Mouse (Mus musculus) stomach, embryonic 15.5 days (tissue): Measurements from ENCODE around the gene Rnf182. TPM values are rescaled to one million over a fixed set of nuclear protein-coding genes. Genes with fewer than 3 reads are reported as not detected.

Experiments
- ATAC-seq: fragments of 200-750 bp; cut with Nextera tagmentation; 2 replicates; pipeline ENCODE4 v1.8.0; 2017; ENCODE audit warnings: low read depth, moderate number of reproducible peaks, moderate TSS enrichment; ENCODE audit not compliant: insufficient read depth, low FRiP score
- H3K27ac ChIP-seq: fragments of 300-500 bp; sonication (generic); 2 replicates; pipeline ENCODE4 v1.5.1; 2015; ENCODE audit warnings: mild to moderate bottlenecking, inconsistent platforms
- H3K27me3 ChIP-seq: fragments of 300-500 bp; sonication (generic); replicated peaks from 2 replicates; pipeline ENCODE4 v1.6.1; 2015; ENCODE audit warnings: inconsistent platforms
- H3K36me3 ChIP-seq: fragments of 300-500 bp; sonication (generic); 2 replicates; pipeline ENCODE4 v1.6.1; 2015; ENCODE audit warnings: inconsistent platforms
- H3K4me1 ChIP-seq: fragments of 300-500 bp; sonication (generic); 2 replicates; pipeline ENCODE4 v1.6.1; 2015; ENCODE audit warnings: inconsistent platforms
- H3K4me2 ChIP-seq: fragments of 300-500 bp; sonication (generic); 2 replicates; pipeline ENCODE4 v1.6.1; 2015; ENCODE audit warnings: mild to moderate bottlenecking, inconsistent platforms
- H3K4me3 ChIP-seq: fragments of 300-500 bp; sonication (generic); replicated peaks from 2 replicates; pipeline ENCODE4 v1.5.1; 2015; ENCODE audit warnings: inconsistent platforms
- H3K9ac ChIP-seq: fragments of 300-500 bp; sonication (generic); 2 replicates; pipeline ENCODE4 v1.6.1; 2015; ENCODE audit warnings: inconsistent platforms
- H3K9me3 ChIP-seq: fragments of 300-500 bp; sonication (generic); 2 replicates; pipeline ENCODE4 v1.6.1; 2016; ENCODE audit warnings: inconsistent platforms
- WGBS: fragments of 180-500 bp; shearing (Covaris S2); methylation state at CpG from one replicate; pipeline ENCODE4 v1.1.7; 2015; 5-methylcytosine and 5-hydroxymethylcytosine counted together
- polyA plus RNA-seq: library from polyadenylated mRNA; unstranded; fragments of >200 nt; fragmentation: Nextera tagmentation; extraction: Ambion mirVana; gene quantifications from 2 replicates; pipeline ENCODE4 v1.2.1, GENCODE M21; 2015

Gene Rnf182
- polyA plus RNA-seq, 1 experiment from 2014 or later = 2.7 TPM

GRCm38 (mm10) chr13:43709529-43709928 is 94.0 kb downstream of the Rnf182 start:
- no peak overlapping the region for H3K9ac ChIP-seq
- no peaks in the 10 kb centered on the region for H3K4me1 ChIP-seq
- no peaks in the 10 kb centered on the region for H3K9me3 ChIP-seq
- no peaks in the 10 kb centered on the region for H3K36me3 ChIP-seq
- H3K27ac ChIP-seq = no peak overlapping the region
- ATAC-seq = no peak
- no peak overlapping the region for H3K4me3 ChIP-seq
- no peak overlapping the region for H3K4me2 ChIP-seq
- no peaks in the 10 kb centered on the region for H3K27me3 ChIP-seq
- 44% methylated on average over 3 of the region's 3 CpGs for WGBS

GRCm38 (mm10) chr13:43711708-43712314 is 96.3 kb downstream of the Rnf182 start:
- Histone ChIP-seq H3K27me3 (no peaks in the 10 kb centered on the region), H3K27ac (no peak overlapping the region)
- 68% methylated on average over 7 of the region's 7 CpGs for WGBS

GRCm38 (mm10) chr13:43714741-43715140 is 99.2 kb downstream of the Rnf182 start:
- Histone ChIP-seq H3K36me3 (no peaks in the 10 kb centered on the region), H3K9me3 (no peaks in the 10 kb centered on the region), H3K27ac (no peak overlapping the region), H3K27me3 (no peaks in the 10 kb centered on the region), H3K9ac (no peak overlapping the region), H3K4me1 (no peaks in the 10 kb centered on the region), H3K4me2 (no peak overlapping the region), H3K4me3 (no peak overlapping the region)
- WGBS = 65% methylated on average over 6 of the region's 6 CpGs
- ATAC-seq = no peak

More at GRCm38 (mm10) chr13:43711708-43712314, 96.3 kb downstream of the Rnf182 start:
- Histone ChIP-seq H3K4me2 (no peak overlapping the region), H3K9me3 (no peaks in the 10 kb centered on the region), H3K4me3 (no peak overlapping the region), H3K9ac (no peak overlapping the region), H3K36me3 (no peaks in the 10 kb centered on the region), H3K4me1 (no peaks in the 10 kb centered on the region)
- no peak for ATAC-seq

- H3K27me3 ChIP-seq = no peaks in the 10 kb centered on the region
- H3K27ac ChIP-seq = no peak overlapping the region
- H3K4me2 ChIP-seq = no peak overlapping the region
- no peaks in the 10 kb centered on the region for H3K9me3 ChIP-seq
- 84% methylated on average over 5 of the region's 5 CpGs for WGBS
- H3K4me3 ChIP-seq = no peak overlapping the region
- no peaks in the 10 kb centered on the region for H3K36me3 ChIP-seq
- H3K4me1 ChIP-seq = no peaks in the 10 kb centered on the region
- H3K9ac ChIP-seq = no peak overlapping the region
- no peak for ATAC-seq
These were observed 100.0 kb downstream of the Rnf182 start for GRCm38 (mm10) chr13:43715466-43715865.

GRCm38 (mm10) chr13:43716514-43717036 is 101.1 kb downstream of the Rnf182 start:
- no peaks in the 10 kb centered on the region for H3K27me3 ChIP-seq
- no peak overlapping the region for H3K4me2 ChIP-seq
- no peaks in the 10 kb centered on the region for H3K36me3 ChIP-seq
- H3K4me1 ChIP-seq = no peaks in the 10 kb centered on the region
- 64% methylated on average over 6 of the region's 6 CpGs for WGBS
- no peak overlapping the region for H3K9ac ChIP-seq
- H3K4me3 ChIP-seq = no peak overlapping the region
- H3K9me3 ChIP-seq = no peaks in the 10 kb centered on the region
- H3K27ac ChIP-seq = no peak overlapping the region
- ATAC-seq = no peak

GRCm38 (mm10) chr13:43718173-43718572 is 102.7 kb downstream of the Rnf182 start:
- Histone ChIP-seq H3K27ac (no peak overlapping the region), H3K9me3 (no peaks in the 10 kb centered on the region), H3K4me3 (no peak overlapping the region), H3K4me1 (no peaks in the 10 kb centered on the region), H3K4me2 (no peak overlapping the region), H3K36me3 (no peaks in the 10 kb centered on the region), H3K27me3 (no peaks in the 10 kb centered on the region), H3K9ac (no peak overlapping the region)
- ATAC-seq = no peak
- 87% methylated on average over 7 of the region's 7 CpGs for WGBS

GRCm38 (mm10) chr13:43720496-43720895 is 105.0 kb downstream of the Rnf182 start:
- Histone ChIP-seq H3K4me3 (no peak overlapping the region), H3K27me3 (no peaks in the 10 kb centered on the region), H3K36me3 (no peaks in the 10 kb centered on the region), H3K4me2 (no peak overlapping the region), H3K9me3 (no peaks in the 10 kb centered on the region), H3K4me1 (no peaks in the 10 kb centered on the region), H3K27ac (no peak overlapping the region), H3K9ac (no peak overlapping the region)
- no peak for ATAC-seq
- WGBS = 62% methylated on average over 8 of the region's 8 CpGs

Other genes with a start within 250 kb of the Rnf182 start
- 148 and 156 TPM in 2 replicates for gene Nol7, start 217.3 kb upstream of the Rnf182 start, polyA plus RNA-seq
- gene Ranbp9, start 134.4 kb upstream of the Rnf182 start, polyA plus RNA-seq = 8.9 and 9.6 TPM in 2 replicates
- 12.7 and 14.8 TPM in 2 replicates for gene Mcur1, start 55.5 kb upstream of the Rnf182 start, polyA plus RNA-seq
- 9.0 and 11.4 TPM in 2 replicates for gene Cd83, start 169.1 kb downstream of the Rnf182 start, polyA plus RNA-seq